Mouse (Mus musculus) midbrain, embryonic 10.5 days (tissue): Measurements from ENCODE around the gene Shank1. TPM values are rescaled to one million over a fixed set of nuclear protein-coding genes. Genes with fewer than 3 reads are reported as not detected.
A peak's percentile ranks its signal among the peaks of the same experiment; 100 is the strongest.
"Not testable (repeated sequence)": the region's sequence is repeated elsewhere in the genome, so short reads cannot be mapped to it uniquely, and the experiment has no call there.

Source experiments
- DNase-seq: peaks from one replicate; pipeline ENCODE4 v3.0.0-alpha.2; 2017; ENCODE audit warnings: low spot score
- H3K27ac ChIP-seq: fragments of 300-500 bp; sonication (generic); replicated peaks from 2 replicates; pipeline ENCODE4 v1.5.1; 2016; ENCODE audit warnings: mild to moderate bottlenecking
- H3K27me3 ChIP-seq: fragments of 300-500 bp; sonication (generic); 2 replicates; pipeline ENCODE4 v1.6.1; 2016; ENCODE audit warnings: low read depth, mild to moderate bottlenecking; ENCODE audit not compliant: poor library complexity, severe bottlenecking
- H3K36me3 ChIP-seq: fragments of 300-500 bp; sonication (generic); 2 replicates; pipeline ENCODE4 v1.6.1; 2016; ENCODE audit warnings: mild to moderate bottlenecking, moderate library complexity
- H3K4me1 ChIP-seq: fragments of 300-500 bp; sonication (generic); 2 replicates; pipeline ENCODE4 v1.6.1; 2016
- H3K4me3 ChIP-seq: fragments of 300-500 bp; sonication (generic); 2 replicates; pipeline ENCODE4 v1.5.1; 2016; ENCODE audit warnings: mild to moderate bottlenecking, moderate library complexity
- H3K9me3 ChIP-seq: fragments of 300-500 bp; sonication (generic); replicated peaks from 2 replicates; pipeline ENCODE4 v1.6.1; 2016; ENCODE audit warnings: mild to moderate bottlenecking
- WGBS: fragments of 180-500 bp; shearing (Covaris S2); methylation state at CpG from one replicate; pipeline ENCODE4 v1.1.7; 2016; 5-methylcytosine and 5-hydroxymethylcytosine counted together
- polyA plus RNA-seq: library from polyadenylated mRNA; unstranded; fragments of >200 nt; fragmentation: Nextera tagmentation; extraction: Ambion mirVana; gene quantifications from 2 replicates; pipeline ENCODE4 v1.2.1, GENCODE M21; 2016

Shank1 gene
- polyA plus RNA-seq, 1 experiment from 2014 or later, result 1.5 TPM

GRCm38 (mm10) chr7:44277250-44277622 is 32.8 kb upstream of the Shank1 start:
- no peak for DNase-seq
- H3K9me3 ChIP-seq, result no peaks in the 10 kb centered on the region; the same call in 1 of the 2 replicates
- no peaks in the 10 kb centered on the region for H3K36me3 ChIP-seq
- no peak overlapping the region for H3K4me3 ChIP-seq
- H3K4me1 ChIP-seq, result peaks cover 11% of the 10 kb centered on the region
- peaks cover 24% of the 10 kb centered on the region for H3K27me3 ChIP-seq
- H3K27ac ChIP-seq, result no peak overlapping the region
- whole genome bisulfite sequencing, result 51% methylated on average over 2 of the region's 2 CpGs

GRCm38 (mm10) chr7:44280959-44281358 is 29.1 kb upstream of the Shank1 start:
- H3K4me1 ChIP-seq, result peaks cover 5% of the 10 kb centered on the region; the same call in 1 of the 2 replicates
- H3K4me3 ChIP-seq, result no peak overlapping the region
- no peaks in the 10 kb centered on the region; the same call in 1 of the 2 replicates for H3K9me3 ChIP-seq
- H3K27me3 ChIP-seq, result 0 out of 2 replicates have a peak, but pooled peaks cover 8% of the 10 kb centered on the region
- H3K36me3 ChIP-seq, result no peaks in the 10 kb centered on the region
- H3K27ac ChIP-seq, result no peak overlapping the region
- no peak for DNase-seq
- WGBS, result 80% methylated on average over 1 of the region's 1 CpGs

- H3K4me1 ChIP-seq, result peaks cover 5% of the 10 kb centered on the region; the same call in 1 of the 2 replicates
- H3K27ac ChIP-seq, result no peak overlapping the region
- H3K36me3 ChIP-seq, result no peaks in the 10 kb centered on the region
- 0 out of 2 replicates have a peak, but pooled peaks cover 8% of the 10 kb centered on the region for H3K27me3 ChIP-seq
- H3K9me3 ChIP-seq, result no peaks in the 10 kb centered on the region; the same call in 1 of the 2 replicates
- WGBS, result 83% methylated on average over 7 of the region's 7 CpGs
- DNase-seq, result no peak
- no peak overlapping the region for H3K4me3 ChIP-seq
Observed at GRCm38 (mm10) chr7:44281586-44281985, 28.5 kb upstream of the Shank1 start.

GRCm38 (mm10) chr7:44287760-44288159 is 22.3 kb upstream of the Shank1 start:
- no peaks in the 10 kb centered on the region for H3K36me3 ChIP-seq
- H3K27me3 ChIP-seq, result 0 out of 2 replicates have a peak, but pooled peaks cover 8% of the 10 kb centered on the region
- 67% methylated on average over 7 of the region's 7 CpGs for WGBS
- H3K4me1 ChIP-seq, result peaks cover 8% of the 10 kb centered on the region; the same call in 1 of the 2 replicates
- peaks cover 8% of the 10 kb centered on the region for H3K9me3 ChIP-seq
- H3K27ac ChIP-seq, result no peak overlapping the region
- H3K4me3 ChIP-seq, result no peak overlapping the region
- peak; percentile 30 for DNase-seq

- Histone ChIP-seq H3K27me3 (no peaks in the 10 kb centered on the region), H3K9me3 (peaks cover 8% of the 10 kb centered on the region), H3K27ac (no peak overlapping the region), H3K36me3 (no peaks in the 10 kb centered on the region), H3K4me3 (no peak overlapping the region), H3K4me1 (peaks cover 8% of the 10 kb centered on the region; the same call in 1 of the 2 replicates)
- 77% methylated on average over 4 of the region's 4 CpGs for WGBS
- DNase-seq, result no peak
Observed at GRCm38 (mm10) chr7:44290986-44291385, 19.1 kb upstream of the Shank1 start.

- no peak for DNase-seq
- Histone ChIP-seq H3K9me3 (peaks cover 8% of the 10 kb centered on the region), H3K4me3 (no peak overlapping the region), H3K27me3 (no peaks in the 10 kb centered on the region), H3K27ac (no peak overlapping the region), H3K4me1 (peaks cover 8% of the 10 kb centered on the region; the same call in 1 of the 2 replicates), H3K36me3 (no peaks in the 10 kb centered on the region)
- 55% methylated on average over 4 of the region's 4 CpGs for WGBS
Observed at GRCm38 (mm10) chr7:44291418-44291817, 18.6 kb upstream of the Shank1 start.

- H3K4me1 ChIP-seq, H3K4me3 ChIP-seq, H3K36me3 ChIP-seq, H3K9me3 ChIP-seq, H3K27ac ChIP-seq, H3K27me3 ChIP-seq, DNase-seq: not testable (repeated sequence)
- WGBS, result 83% methylated on average over 2 of the region's 2 CpGs
Observed at GRCm38 (mm10) chr7:44297501-44297900, 12.6 kb upstream of the Shank1 start.

GRCm38 (mm10) chr7:44303346-44304340 is 6.4 kb upstream of the Shank1 start:
- Histone ChIP-seq H3K4me1 (peaks cover 33% of the 10 kb centered on the region), H3K4me3 (peak overlapping the region; percentile 70), H3K36me3 (no peaks in the 10 kb centered on the region), H3K27me3 (peaks cover 26% of the 10 kb centered on the region), H3K9me3 (no peaks in the 10 kb centered on the region), H3K27ac (peak overlapping the region; percentile 98)
- 87% methylated on average over 14 of the region's 14 CpGs for WGBS
- no peak for DNase-seq

- DNase-seq, result no peak
- Histone ChIP-seq H3K27me3 (peaks cover 34% of the 10 kb centered on the region), H3K4me3 (peak overlapping the region; percentile 70), H3K9me3 (no peaks in the 10 kb centered on the region), H3K27ac (peak overlapping the region; percentile 98), H3K4me1 (peaks cover 33% of the 10 kb centered on the region), H3K36me3 (no peaks in the 10 kb centered on the region)
- under 1% methylated on average over 25 of the region's 25 CpGs for WGBS
Observed at GRCm38 (mm10) chr7:44304463-44304774, 5.6 kb upstream of the Shank1 start.

GRCm38 (mm10) chr7:44304775-44305641 is 5.0 kb upstream of the Shank1 start:
- Histone ChIP-seq H3K9me3 (no peaks in the 10 kb centered on the region), H3K36me3 (no peaks in the 10 kb centered on the region), H3K27me3 (peaks cover 40% of the 10 kb centered on the region), H3K4me3 (peak overlapping the region; percentile 70), H3K27ac (peak overlapping the region; percentile 98), H3K4me1 (peaks cover 36% of the 10 kb centered on the region)
- WGBS, result under 1% methylated on average over 49 of the region's 49 CpGs
- peak; percentile 98 for DNase-seq

- peaks cover 47% of the 10 kb centered on the region for H3K27me3 ChIP-seq
- 7% methylated on average over 16 of the region's 16 CpGs for WGBS
- no peaks in the 10 kb centered on the region for H3K9me3 ChIP-seq
- H3K4me3 ChIP-seq, result peak overlapping the region; percentile 70
- H3K27ac ChIP-seq, result peak overlapping the region; percentile 98
- no peaks in the 10 kb centered on the region for H3K36me3 ChIP-seq
- peaks cover 43% of the 10 kb centered on the region for H3K4me1 ChIP-seq
- no peak for DNase-seq
Observed at GRCm38 (mm10) chr7:44305686-44306085, 4.4 kb upstream of the Shank1 start.

- Histone ChIP-seq H3K9me3 (no peaks in the 10 kb centered on the region), H3K4me3 (peak within 1 kb of the TSS; percentile 70), H3K27ac (peak within 1 kb of the TSS; percentile 98), H3K27me3 (peaks cover 57% of the 10 kb centered on the region), H3K36me3 (no peaks in the 10 kb centered on the region), H3K4me1 (peaks cover 53% of the 10 kb centered on the region)
- DNase-seq, result no peak
- 43% methylated on average over 6 of the region's 6 CpGs for WGBS
Observed at GRCm38 (mm10) chr7:44306516-44307240, 3.4 kb upstream of the Shank1 start, which contains the start of gene Clec11a. Clec11a (minus strand) TSS chr7:44306902.
